Mouse (Mus musculus): ENCODE measurements around the gene Faap24.

GRCm38 (mm10) chr7:35435266-35435665 lies 38.6 kb upstream of the Faap24 start:
- TF ChIP-seq CTCF (IDR thresholded peaks at IDR 0.05; ENCODE audit: borderline replicate concordance, extremely low read depth, insufficient read depth, insufficient read length) (no peak), POLR2A (IDR thresholded peaks at IDR 0.05; ENCODE audit: borderline replicate concordance, extremely low read depth, insufficient read depth, insufficient read length, poor library complexity, severe bottlenecking) (no peak)

Measured in brain, embryonic 14.5 days (tissue).